ENCODE assay signal across 8 mouse cellular contexts in genomic region chr10:111566873-111567381, GRCm38 (mm10).
A peak's percentile ranks its signal among the peaks of the same experiment; 100 is the strongest.
DNase-seq lines count a peak whose midpoint lies in the region; ATAC-seq lines count a peak whose summit lies in the region.

No protein-coding gene starts in this region.

- no peaks in the 10 kb centered on the region for H3K9me3 ChIP-seq in neural tube, embryonic 13.5 days
- no peaks in the 10 kb centered on the region for H3K9me3 ChIP-seq in midbrain, embryonic 16.5 days (replicated peaks; ENCODE audit: control insufficient read depth, low read length, poor library complexity, severe bottlenecking)

- ATAC-seq in neural tube, embryonic 13.5 days (ENCODE audit: low read depth) = peak; percentile 79
- peak; percentile 80 for ATAC-seq in midbrain, embryonic 16.5 days

- DNase-seq in neural tube, embryonic 10.5 days (ENCODE audit: extremely low spot score, low spot score) = no peak
- DNase-seq in cerebellum, postnatal 36 days = peak; percentile 69 to 79
- DNase-seq in heart, adult 9 months (ENCODE audit: low spot score in 2 of 2) = peak; percentile 37 to 56
- peak; percentile 56 for DNase-seq in layer of hippocampus, adult 9-10 months (ENCODE audit: low spot score)
- DNase-seq in T-cell, adult 2 months (ENCODE audit: low spot score) = no peak
- DNase-seq in embryo, embryonic 9.5 days (ENCODE audit: extremely low spot score) = no peak

- no peak overlapping the region for H3K4me3 ChIP-seq in neural tube, embryonic 13.5 days
- no peak overlapping the region for H3K4me3 ChIP-seq in midbrain, embryonic 16.5 days (ENCODE audit: low read depth, low read length)

- no peak overlapping the region for H3K4me2 ChIP-seq in neural tube, embryonic 13.5 days
- no peak overlapping the region for H3K4me2 ChIP-seq in midbrain, embryonic 16.5 days (ENCODE audit: low read length)

- H3K9ac ChIP-seq in neural tube, embryonic 13.5 days = no peak overlapping the region
- H3K9ac ChIP-seq in midbrain, embryonic 16.5 days (ENCODE audit: low read depth, low read length) = no peak overlapping the region

- 0 out of 2 replicates have a peak, but pooled peaks cover 3% of the 10 kb centered on the region for H3K4me1 ChIP-seq in neural tube, embryonic 13.5 days (replicated peaks)
- H3K4me1 ChIP-seq in midbrain, embryonic 16.5 days (ENCODE audit: control insufficient read depth, insufficient read depth, low read length) = no peaks in the 10 kb centered on the region

- peak overlapping the region; percentile 35 for H3K27ac ChIP-seq in neural tube, embryonic 13.5 days (replicated peaks)
- H3K27ac ChIP-seq in midbrain, embryonic 16.5 days (ENCODE audit: low read length) = peak overlapping the region; percentile 0; the same call in 1 of the 2 replicates

- 65% methylated on average over 12 of the region's 12 CpGs for WGBS in neural tube, embryonic 13.5 days
- 59% methylated on average over 12 of the region's 12 CpGs for WGBS in midbrain, embryonic 16.5 days

- H3K36me3 ChIP-seq in neural tube, embryonic 13.5 days = no peaks in the 10 kb centered on the region
- no peaks in the 10 kb centered on the region for H3K36me3 ChIP-seq in midbrain, embryonic 16.5 days (ENCODE audit: control insufficient read depth, insufficient read depth, low read length)

- no peaks in the 10 kb centered on the region for H3K27me3 ChIP-seq in neural tube, embryonic 13.5 days
- no peaks in the 10 kb centered on the region for H3K27me3 ChIP-seq in midbrain, embryonic 16.5 days (ENCODE audit: control insufficient read depth, insufficient read depth, low read depth, low read length)

Comparison
In these comparisons a context has a peak if more than half of its experiments do, and no peak if none do; other contexts are left out.
1. DNase-seq: peak in cerebellum, postnatal 36 days (2 of 2), heart, adult 9 months (2 of 2) and layer of hippocampus, adult 9-10 months (single experiment); none in neural tube, embryonic 10.5 days (single experiment), T-cell, adult 2 months (single experiment) and embryo, embryonic 9.5 days (single experiment).